Mouse (Mus musculus) C2C12 (cell line): Measurements from ENCODE around the gene Gm11562. TPM values are rescaled to one million over a fixed set of nuclear protein-coding genes. Genes with fewer than 3 reads are reported as not detected.

Experiments used
- H3K27me3 ChIP-seq: one replicate; pipeline ENCODE4 v1.6.1; 2011; ENCODE audit not compliant: control insufficient read depth, insufficient read depth, insufficient read length
- H3K36me3 ChIP-seq: one replicate; pipeline ENCODE4 v1.6.1; 2011; ENCODE audit not compliant: control insufficient read depth, insufficient read depth
- H3K4me3 ChIP-seq: one replicate; pipeline ENCODE4 v1.5.1; 2011; ENCODE audit warnings: mild to moderate bottlenecking, control low read depth; ENCODE audit not compliant: poor library complexity, insufficient read depth, severe bottlenecking
- H3K79me2 ChIP-seq: one replicate; pipeline ENCODE4 v1.6.1; 2011; ENCODE audit not compliant: control insufficient read depth, insufficient read depth
- H3K79me3 ChIP-seq: one replicate; pipeline ENCODE4 v1.6.1; 2011; ENCODE audit warnings: low read depth, control low read depth
- H3ac ChIP-seq: one replicate; pipeline ENCODE3; 2011; ENCODE audit warnings: low read depth; ENCODE audit not compliant: control insufficient read depth, insufficient read length
- CEBPB ChIP-seq: IDR thresholded peaks from one replicate; pipeline ENCODE4 v1.6.1; 2011; ENCODE audit warnings: low read depth, mild to moderate bottlenecking, control low read depth, moderate library complexity
- CTCF ChIP-seq: IDR thresholded peaks from one replicate; pipeline ENCODE4 v1.5.1; 2011; ENCODE audit not compliant: control insufficient read depth, insufficient read depth, insufficient read length
- FOSL1 ChIP-seq: IDR thresholded peaks from one replicate; pipeline ENCODE4 v1.8.0; 2011; ENCODE audit warnings: mild to moderate bottlenecking, low read length; ENCODE audit not compliant: poor library complexity, insufficient read depth, severe bottlenecking
- MAX ChIP-seq: IDR thresholded peaks from one replicate; pipeline ENCODE4 v1.6.1; 2011; ENCODE audit warnings: mild to moderate bottlenecking, control low read depth
- MYOD1 ChIP-seq: IDR thresholded peaks from one replicate; pipeline ENCODE4 v1.6.1; 2011; ENCODE audit warnings: low read depth; ENCODE audit not compliant: control insufficient read depth, insufficient read length
- MYOG ChIP-seq: IDR thresholded peaks from one replicate; pipeline ENCODE4 v1.6.1; 2011; ENCODE audit not compliant: control insufficient read depth, insufficient read length; ENCODE audit errors: extremely low read depth
- USF1 ChIP-seq: IDR thresholded peaks from one replicate; pipeline ENCODE4 v1.6.1; 2011; ENCODE audit warnings: low read depth, mild to moderate bottlenecking, control low read depth, moderate library complexity
- polyA plus RNA-seq: library from polyadenylated mRNA; unstranded; fragments of >200 nt; fragmentation: generic; extraction: Trizol; gene quantifications from one replicate; pipeline ENCODE4 v1.2.1, GENCODE M21; 2012; ENCODE audit warnings: missing spikeins

Gene Gm11562
- polyA plus RNA-seq, 1 experiment = not detected

DNA sequence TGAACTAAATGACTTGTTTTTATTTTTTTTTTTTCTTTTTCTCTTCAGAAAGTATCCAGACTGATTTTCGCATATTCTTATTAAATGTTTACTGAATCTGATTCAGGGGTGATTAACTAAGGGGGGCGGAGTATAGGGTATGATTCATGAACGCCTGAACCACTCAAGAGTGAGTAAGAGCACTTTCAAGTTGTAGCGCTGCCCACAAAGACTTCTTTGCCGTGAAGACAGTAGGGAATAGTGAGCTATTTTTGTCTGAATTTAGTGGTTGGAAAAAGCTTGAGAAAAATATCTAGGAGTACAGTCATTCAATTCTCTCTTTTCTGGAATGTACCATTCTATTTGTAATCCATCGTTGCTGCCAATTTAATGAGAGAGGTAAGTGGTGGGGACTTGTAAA lies 38.7 kb downstream of the Gm11562 start:
- peak; percentile 51 for TF ChIP-seq FOSL1
- no peak for TF ChIP-seq CEBPB
- H3K27me3 ChIP-seq = no peaks in the 10 kb centered on the region
- no peaks in the 10 kb centered on the region for H3K79me2 ChIP-seq
- no peaks in the 10 kb centered on the region for H3K79me3 ChIP-seq
- no peaks in the 10 kb centered on the region for H3K36me3 ChIP-seq
- no peak overlapping the region for H3K4me3 ChIP-seq
- no peak overlapping the region for H3ac ChIP-seq

DNA sequence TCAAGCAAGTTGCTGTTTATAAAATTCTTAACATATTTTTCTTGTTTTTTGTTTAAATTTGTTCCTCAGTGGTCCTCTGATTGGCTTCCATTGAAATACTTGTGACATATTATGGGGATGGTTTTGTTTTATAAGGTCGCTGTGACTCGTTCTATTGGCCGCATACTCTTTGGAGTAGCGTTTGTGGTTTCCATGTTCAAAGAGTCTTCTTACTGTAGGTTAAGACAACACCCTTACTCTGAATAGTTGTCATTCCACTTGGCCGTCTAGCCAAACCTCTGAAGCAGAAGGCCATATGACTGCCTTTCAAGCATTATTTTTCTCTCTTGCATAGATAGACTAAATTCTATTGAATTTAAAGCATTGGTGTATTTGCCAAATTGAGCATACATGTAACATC lies 39.2 kb downstream of the Gm11562 start:
- no peak overlapping the region for H3K4me3 ChIP-seq
- TF ChIP-seq MAX (peak; percentile 23), MYOD1 (no peak)
- H3ac ChIP-seq = no peak overlapping the region
- H3K36me3 ChIP-seq = no peaks in the 10 kb centered on the region
- no peaks in the 10 kb centered on the region for H3K27me3 ChIP-seq
- H3K79me3 ChIP-seq = no peaks in the 10 kb centered on the region
- no peaks in the 10 kb centered on the region for H3K79me2 ChIP-seq

DNA sequence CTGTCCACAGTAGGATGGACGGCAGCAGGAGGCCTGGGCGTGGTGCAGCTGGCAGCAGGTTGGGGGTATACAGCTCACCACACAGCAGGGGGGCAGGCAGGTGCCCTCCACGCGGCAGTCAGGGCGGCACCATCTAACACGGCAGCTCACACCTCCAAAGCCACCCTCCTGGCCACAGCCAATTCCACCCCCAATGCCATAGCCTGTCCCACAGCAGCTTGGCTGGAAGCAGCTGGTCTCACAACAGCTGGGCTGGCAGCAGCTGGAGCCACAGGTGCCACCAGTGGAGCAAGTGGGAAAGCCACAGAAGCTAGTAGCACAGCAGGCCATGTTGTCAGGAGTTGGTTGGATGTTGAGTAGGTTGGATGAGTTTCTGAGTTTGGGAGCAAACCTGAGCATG lies 39.6 kb downstream of the Gm11562 start, which contains the start of gene Krtap1-5:
Gene Krtap1-5 (minus strand): TSS at position 381 of the 400 bp plus-strand sequence.
- Histone ChIP-seq H3K36me3 (no peaks in the 10 kb centered on the region), H3K79me2 (no peaks in the 10 kb centered on the region), H3K4me3 (no peak within 1 kb of the TSS), H3K79me3 (no peaks in the 10 kb centered on the region), H3ac (no peak within 1 kb of the TSS), H3K27me3 (no peaks in the 10 kb centered on the region)
- peak; percentile 98 for TF ChIP-seq MYOD1
- no peak for TF ChIP-seq MAX

DNA sequence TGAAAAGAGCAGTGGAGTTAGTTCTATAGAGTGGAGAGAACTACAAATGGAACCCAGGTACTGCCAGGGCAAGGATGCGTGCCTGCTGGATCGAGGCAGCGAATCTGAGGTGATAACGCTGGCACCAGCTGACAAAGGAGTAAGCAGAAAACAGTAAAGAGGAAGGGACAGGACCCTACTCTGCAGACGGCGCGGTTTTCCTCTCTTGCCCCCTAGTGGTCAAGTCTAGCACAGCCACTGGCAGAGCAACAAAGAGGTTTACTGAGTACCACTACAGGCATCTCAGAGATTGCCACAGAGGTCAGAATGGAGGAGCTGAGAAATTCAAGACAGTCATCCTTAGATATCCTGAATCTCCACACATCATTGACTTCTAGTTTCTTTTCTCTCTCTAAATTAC lies 46.1 kb downstream of the Gm11562 start:
- Histone ChIP-seq H3K79me3 (no peaks in the 10 kb centered on the region), H3K4me3 (no peak overlapping the region), H3K36me3 (no peaks in the 10 kb centered on the region), H3K27me3 (no peaks in the 10 kb centered on the region), H3ac (no peak overlapping the region), H3K79me2 (no peaks in the 10 kb centered on the region)
- no peak for TF ChIP-seq USF1
- TF ChIP-seq CTCF = peak; percentile 70
- TF ChIP-seq MYOD1 = no peak
- TF ChIP-seq MYOG = no peak
- TF ChIP-seq MAX = no peak
- TF ChIP-seq FOSL1 = no peak
- no peak for TF ChIP-seq CEBPB

DNA sequence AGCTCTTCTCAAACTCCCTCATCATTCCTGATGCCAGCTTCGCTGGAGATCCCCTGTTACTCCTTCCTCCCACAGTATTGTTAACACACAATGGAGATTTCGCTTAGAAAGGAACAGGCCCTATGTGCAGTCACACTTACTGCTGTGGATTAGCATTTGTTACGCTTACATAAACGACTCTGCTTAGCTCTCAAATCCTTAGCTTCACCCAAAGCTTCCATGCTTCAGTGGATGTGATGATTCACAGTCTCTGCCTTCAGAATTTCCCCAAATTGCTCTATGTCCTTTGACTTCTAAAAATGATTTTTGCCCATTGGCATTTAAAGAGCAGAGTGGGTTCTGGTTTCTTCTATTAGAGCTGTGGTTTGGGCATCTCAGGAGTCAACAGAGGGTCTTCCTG lies 47.1 kb downstream of the Gm11562 start:
- no peak for TF ChIP-seq MYOD1
- TF ChIP-seq MYOG = no peak
- TF ChIP-seq CTCF = no peak
- no peak overlapping the region for H3K4me3 ChIP-seq

More for the DNA sequence above, 47.1 kb downstream of the Gm11562 start:
- no peaks in the 10 kb centered on the region for H3K27me3 ChIP-seq
- H3K36me3 ChIP-seq = no peaks in the 10 kb centered on the region
- no peak overlapping the region for H3ac ChIP-seq
- no peaks in the 10 kb centered on the region for H3K79me3 ChIP-seq
- H3K79me2 ChIP-seq = no peaks in the 10 kb centered on the region

Other genes with a start within 250 kb of the Gm11562 start
- 0.02 TPM for gene Krt28, start 245.5 kb downstream of the Gm11562 start, polyA plus RNA-seq
- 3.7 TPM for gene Krt10, start 231.1 kb downstream of the Gm11562 start, polyA plus RNA-seq
- gene Krt12, start 198.2 kb downstream of the Gm11562 start, polyA plus RNA-seq = not detected
- not detected for gene Krt20, start 182.3 kb downstream of the Gm11562 start, polyA plus RNA-seq
- gene Krt23, start 127.3 kb downstream of the Gm11562 start, polyA plus RNA-seq = not detected
- gene Krt39, start 99.1 kb downstream of the Gm11562 start, polyA plus RNA-seq = not detected
- gene Krt40, start 77.3 kb downstream of the Gm11562 start, polyA plus RNA-seq = not detected
- not detected for gene Krtap3-3, start 69.6 kb downstream of the Gm11562 start, polyA plus RNA-seq
- gene Krtap3-2, start 63.6 kb downstream of the Gm11562 start, polyA plus RNA-seq = not detected
- gene Gm11939, start 61.0 kb downstream of the Gm11562 start, polyA plus RNA-seq = not detected
- gene Krtap3-1, start 53.8 kb downstream of the Gm11562 start, polyA plus RNA-seq = not detected
- 0.04 TPM for gene Krtap1-5, start 39.4 kb downstream of the Gm11562 start, polyA plus RNA-seq
- gene Krtap1-4, start 36.8 kb downstream of the Gm11562 start, polyA plus RNA-seq = not detected
- gene Krtap1-3, start 29.1 kb downstream of the Gm11562 start, polyA plus RNA-seq = not detected
- gene Krtap9-3, start 22.3 kb downstream of the Gm11562 start, polyA plus RNA-seq = not detected
- gene Gm11938, start 17.1 kb downstream of the Gm11562 start, polyA plus RNA-seq = not detected
- gene Gm11937, start 10.2 kb downstream of the Gm11562 start, polyA plus RNA-seq = not detected
- not detected for gene Krtap2-4, start 5.6 kb downstream of the Gm11562 start, polyA plus RNA-seq
- gene Krtap4-1, start 7.8 kb upstream of the Gm11562 start, polyA plus RNA-seq = not detected
- not detected for gene Krtap4-2, start 14.6 kb upstream of the Gm11562 start, polyA plus RNA-seq
- not detected for gene Krtap4-7, start 23.7 kb upstream of the Gm11562 start, polyA plus RNA-seq
- not detected for gene Gm11555, start 29.8 kb upstream of the Gm11562 start, polyA plus RNA-seq
- gene Gm11563, start 38.5 kb upstream of the Gm11562 start, polyA plus RNA-seq = not detected
- gene Krtap4-6, start 45.5 kb upstream of the Gm11562 start, polyA plus RNA-seq = not detected
- gene Gm14190, start 70.3 kb upstream of the Gm11562 start, polyA plus RNA-seq = not detected
- not detected for gene Gm14180, start 113.9 kb upstream of the Gm11562 start, polyA plus RNA-seq
- not detected for gene Gm11595, start 152.5 kb upstream of the Gm11562 start, polyA plus RNA-seq
- gene Krtap4-8, start 160.3 kb upstream of the Gm11562 start, polyA plus RNA-seq = not detected
- not detected for gene Krtap4-9, start 164.8 kb upstream of the Gm11562 start, polyA plus RNA-seq
- gene Gm11596, start 173.0 kb upstream of the Gm11562 start, polyA plus RNA-seq = not detected
- gene Gm11569, start 178.5 kb upstream of the Gm11562 start, polyA plus RNA-seq = not detected
- not detected for gene Gm11554, start 184.0 kb upstream of the Gm11562 start, polyA plus RNA-seq
- gene Krtap4-13, start 189.5 kb upstream of the Gm11562 start, polyA plus RNA-seq = not detected
- not detected for gene Gm11564, start 195.2 kb upstream of the Gm11562 start, polyA plus RNA-seq
- not detected for gene 2300003K06Rik, start 217.6 kb upstream of the Gm11562 start, polyA plus RNA-seq
- not detected for gene Krtap4-16, start 231.2 kb upstream of the Gm11562 start, polyA plus RNA-seq
- gene Gm11568, start 237.5 kb upstream of the Gm11562 start, polyA plus RNA-seq = not detected
- gene Gm11559, start 244.0 kb upstream of the Gm11562 start, polyA plus RNA-seq = not detected